Mouse (Mus musculus) erythroblast, embryonic 14.5 days (primary cell): ENCODE data around the gene Flot1.

Source experiments
- GATA1 ChIP-seq: IDR thresholded peaks from 2 replicates; pipeline ENCODE4 v1.6.1; 2012; ENCODE audit warnings: low read length, inconsistent platforms, mixed read lengths
- TAL1 ChIP-seq: IDR thresholded peaks from 3 replicates; pipeline ENCODE4 v1.6.1; 2012; ENCODE audit warnings: low read length, inconsistent platforms, mixed read lengths

- TF ChIP-seq TAL1 (no peak), GATA1 (no peak)
Observed at GRCm38 (mm10) chr17:35825109-35825850, 2.2 kb downstream of the Flot1 start.
